Mouse (Mus musculus) yolk sac, embryonic 10.5 days (tissue): ENCODE data around the gene Fbxl17.

ENCODE experiments used
- DNase-seq: peaks from one replicate; pipeline ENCODE4 v3.0.0-alpha.2; 2017; ENCODE audit warnings: low spot score

Fbxl17 gene

DNA sequence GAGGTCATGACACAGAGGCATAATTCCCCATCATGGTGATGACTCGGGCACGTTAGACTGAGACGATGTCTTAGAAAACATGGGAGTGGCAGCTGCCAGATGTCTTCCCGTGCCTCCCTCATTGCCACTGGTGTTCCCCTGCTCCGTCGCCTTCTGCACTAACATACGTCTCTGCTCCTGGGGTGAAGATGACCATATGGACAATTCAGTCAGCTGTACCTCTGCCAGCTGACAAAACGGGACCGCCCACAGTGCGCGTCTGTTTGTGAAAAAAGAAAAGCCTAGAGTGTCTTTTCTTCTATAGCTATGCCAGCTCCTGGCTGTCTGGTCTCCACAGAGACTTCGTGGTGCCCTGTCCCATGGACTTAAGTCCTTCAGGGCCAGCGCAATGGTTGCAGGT is 334.0 kb downstream of the Fbxl17 start:
- DNase-seq: no peak

DNA sequence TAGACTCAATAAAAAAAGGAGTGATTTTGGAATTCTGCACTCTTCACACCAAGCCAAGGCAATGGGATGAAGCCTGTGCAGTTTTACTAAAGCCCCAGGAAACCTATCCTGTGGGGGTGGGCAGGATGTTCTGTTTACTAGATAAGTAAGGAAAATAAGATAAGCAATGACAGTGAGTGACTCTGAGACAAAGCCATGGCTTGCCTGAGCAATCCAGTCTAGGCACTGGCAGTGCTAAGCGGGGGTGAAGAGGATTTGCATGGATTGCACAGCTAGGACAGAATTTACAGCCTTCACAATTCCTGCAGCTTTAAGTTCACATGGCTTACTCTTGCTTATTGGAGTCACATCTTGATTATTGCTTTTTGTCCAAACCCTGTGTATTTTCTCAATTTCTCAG is 335.5 kb downstream of the Fbxl17 start:
- no peak for DNase-seq

DNA sequence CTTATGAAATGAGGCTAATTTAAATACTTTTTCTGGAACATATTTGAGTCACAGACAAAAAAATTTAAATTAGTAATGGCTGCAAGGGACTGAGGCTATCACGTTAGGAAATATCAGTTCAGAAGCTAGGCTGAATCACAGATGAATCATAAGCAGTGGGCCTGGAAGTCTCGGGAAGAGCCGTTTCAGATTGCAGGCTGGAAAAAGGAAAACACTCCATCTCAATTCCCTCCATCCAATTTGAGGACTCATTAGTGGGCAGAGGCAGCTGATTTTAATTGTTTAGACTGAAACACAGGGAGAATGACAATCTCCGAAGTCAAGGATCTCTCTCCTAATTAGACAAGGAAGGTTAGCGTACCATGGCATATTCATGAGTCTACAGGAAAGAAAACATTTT is 337.9 kb downstream of the Fbxl17 start:
- DNase-seq: no peak

DNA sequence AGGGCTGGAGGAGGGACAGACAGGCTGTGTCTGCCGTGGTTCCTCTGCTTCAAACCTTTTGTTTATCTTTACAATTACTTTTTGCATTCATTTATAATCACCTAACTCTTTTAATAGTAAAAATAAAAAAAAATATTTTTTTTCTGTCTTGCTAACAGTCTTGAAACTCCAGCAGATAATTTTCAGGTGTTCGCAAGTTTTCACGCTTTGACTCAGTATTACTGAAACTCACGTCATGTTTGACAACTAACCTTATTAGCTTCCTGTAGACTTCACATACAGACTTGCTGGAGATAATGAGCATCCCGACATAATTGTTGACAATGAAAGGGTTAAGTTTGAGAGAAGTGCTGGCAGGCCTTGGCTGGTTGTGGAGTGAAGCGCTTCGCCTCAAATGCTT is 340.6 kb downstream of the Fbxl17 start:
- no peak for DNase-seq

DNA sequence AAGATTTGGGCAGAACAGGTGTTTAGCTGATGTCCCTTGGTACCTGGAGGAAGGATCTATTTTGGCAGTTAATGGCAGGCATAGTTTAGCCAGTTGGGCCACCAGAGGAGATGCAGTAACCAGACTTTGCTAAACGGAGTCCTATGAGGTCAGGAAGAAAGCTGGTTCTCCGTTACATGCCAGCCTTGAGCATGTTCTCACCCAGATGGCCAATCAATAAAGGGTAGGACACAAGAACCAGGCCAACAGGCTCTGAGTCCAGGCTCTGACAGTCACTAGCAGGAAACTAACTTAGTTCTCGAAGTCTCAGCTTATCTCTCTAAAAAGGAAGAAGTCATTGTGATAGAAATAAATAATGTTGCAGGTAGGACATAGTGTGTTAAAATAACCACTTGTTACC is 341.4 kb downstream of the Fbxl17 start:
- DNase-seq: no peak

DNA sequence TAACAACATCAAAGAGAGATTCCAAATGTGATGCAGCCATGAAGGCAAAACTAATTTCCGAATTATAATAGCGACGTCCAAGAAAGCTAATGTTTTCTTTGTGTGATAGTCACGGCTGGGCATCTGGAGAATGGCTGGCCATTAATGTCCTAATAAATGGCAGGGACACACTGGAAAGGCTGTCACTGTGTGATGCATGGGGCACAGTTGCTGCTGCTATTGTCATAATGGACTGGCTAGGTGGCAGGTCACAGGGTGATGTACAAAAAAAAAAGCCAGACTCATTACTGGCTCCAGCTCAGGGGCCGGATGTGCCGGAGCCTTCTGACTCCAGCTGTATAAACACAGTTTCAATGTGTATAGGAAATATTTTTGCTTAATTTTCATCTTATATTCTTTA is 341.9 kb downstream of the Fbxl17 start:
- no peak for DNase-seq

DNA sequence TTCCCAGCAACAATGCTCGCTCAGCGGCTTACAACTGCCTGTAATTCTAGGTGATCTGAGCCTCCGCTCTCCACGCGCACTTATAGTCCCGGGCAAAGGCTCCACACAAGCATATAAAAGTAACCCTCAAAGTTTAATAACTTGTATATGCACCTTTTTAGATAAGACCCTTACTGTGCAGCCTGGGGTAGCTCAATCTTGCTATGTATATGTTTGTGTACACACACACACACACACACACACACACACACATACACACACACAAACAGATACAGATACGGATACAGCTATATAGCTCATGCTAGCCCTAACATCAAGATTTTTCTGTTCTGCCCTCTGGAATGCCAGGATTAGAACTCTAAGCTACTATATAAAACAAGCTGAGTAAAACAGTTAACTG is 342.8 kb downstream of the Fbxl17 start:
- DNase-seq: no peak

DNA sequence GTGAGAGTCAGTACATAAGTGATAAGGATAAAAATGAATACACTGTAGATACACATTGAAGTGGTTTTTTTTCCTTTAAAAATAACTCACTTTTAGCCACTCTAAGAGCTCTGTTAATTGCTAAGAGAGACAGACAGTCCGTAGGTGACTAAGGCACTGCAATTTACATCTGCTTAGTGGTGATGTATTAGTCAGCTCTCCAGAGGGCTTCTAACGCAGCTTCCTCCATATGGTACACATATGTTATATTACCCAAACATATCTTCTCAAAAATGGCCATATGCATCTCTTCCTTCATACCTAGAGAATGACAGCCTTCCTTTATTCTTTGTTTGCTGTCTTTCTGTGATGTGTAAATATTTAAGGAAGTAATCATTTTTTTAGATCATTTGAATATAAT is 353.3 kb downstream of the Fbxl17 start:
- no peak for DNase-seq

DNA sequence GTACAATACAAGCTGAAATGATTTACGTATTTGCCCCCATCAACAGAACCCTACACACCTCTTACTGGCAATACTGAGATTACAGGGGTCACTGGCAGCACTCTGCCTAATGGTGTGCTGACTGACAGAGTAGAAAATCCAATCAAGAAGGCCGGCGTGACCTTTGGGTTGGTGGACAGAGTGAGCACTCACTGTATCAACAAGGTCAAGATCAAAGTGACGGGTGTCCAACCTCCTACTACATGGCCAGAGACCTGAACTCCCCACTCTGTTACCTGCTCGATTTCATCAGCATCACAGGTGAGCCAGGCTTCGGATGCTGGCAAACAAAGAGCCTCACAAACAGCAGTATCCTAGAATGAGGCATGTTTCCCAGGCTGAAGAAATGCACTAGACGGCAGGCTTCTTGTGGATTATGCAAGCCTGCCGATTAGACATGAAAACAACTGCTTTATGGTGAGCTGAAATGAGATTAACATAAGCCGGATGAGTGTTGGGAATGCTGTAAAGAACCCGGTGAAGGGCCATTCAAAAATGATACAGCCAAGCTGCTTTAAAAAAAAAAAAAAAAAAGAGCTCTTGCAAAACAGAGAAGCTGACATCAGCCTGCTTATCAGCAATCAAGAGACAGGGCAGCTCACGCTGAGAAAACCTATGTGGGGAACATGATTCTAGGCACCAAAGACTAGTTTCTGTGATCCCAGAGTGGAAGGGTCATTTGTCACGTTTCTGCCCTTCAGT is 353.9 kb downstream of the Fbxl17 start:
- DNase-seq: no peak

DNA sequence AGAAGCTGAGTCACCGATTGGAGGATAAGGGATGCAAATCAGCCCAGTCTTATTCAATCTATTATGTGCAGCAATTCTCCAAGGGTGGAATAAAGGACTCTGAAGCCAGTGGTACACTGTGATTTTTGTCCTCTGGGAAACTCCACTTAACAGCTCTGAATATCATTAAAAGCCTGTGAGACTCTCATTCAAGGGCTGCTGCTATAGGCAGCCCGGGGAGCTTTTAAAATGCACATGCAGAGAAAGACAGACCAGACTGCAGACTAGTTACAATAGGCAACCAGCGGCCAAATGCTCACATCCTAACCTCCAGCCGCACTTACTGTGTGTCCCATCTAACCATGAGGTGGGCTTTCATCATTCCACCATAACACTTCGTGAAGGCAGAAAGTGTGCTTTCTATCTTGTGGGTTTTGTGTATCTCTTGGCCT is 354.5 kb downstream of the Fbxl17 start:
- no peak for DNase-seq

DNA sequence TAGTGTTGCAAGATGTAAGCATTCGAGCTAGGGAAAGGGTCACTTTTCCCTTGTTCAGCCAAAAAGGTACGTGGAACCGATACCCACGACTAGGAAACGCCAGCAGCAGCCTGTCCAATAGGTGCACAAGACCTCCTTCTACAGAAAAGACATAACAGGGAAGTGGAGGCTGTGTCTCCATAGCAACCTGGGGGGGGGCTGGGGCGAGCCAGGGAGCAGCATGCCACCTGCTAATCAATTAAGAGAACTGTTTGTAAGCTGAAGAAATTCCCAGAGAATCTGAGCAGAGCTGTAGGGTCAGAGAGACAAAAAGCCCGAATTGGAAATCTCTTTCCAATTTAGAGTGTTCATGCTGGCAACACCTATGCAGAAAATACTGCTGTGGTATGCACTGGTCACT is 356.0 kb downstream of the Fbxl17 start:
- no peak for DNase-seq

DNA sequence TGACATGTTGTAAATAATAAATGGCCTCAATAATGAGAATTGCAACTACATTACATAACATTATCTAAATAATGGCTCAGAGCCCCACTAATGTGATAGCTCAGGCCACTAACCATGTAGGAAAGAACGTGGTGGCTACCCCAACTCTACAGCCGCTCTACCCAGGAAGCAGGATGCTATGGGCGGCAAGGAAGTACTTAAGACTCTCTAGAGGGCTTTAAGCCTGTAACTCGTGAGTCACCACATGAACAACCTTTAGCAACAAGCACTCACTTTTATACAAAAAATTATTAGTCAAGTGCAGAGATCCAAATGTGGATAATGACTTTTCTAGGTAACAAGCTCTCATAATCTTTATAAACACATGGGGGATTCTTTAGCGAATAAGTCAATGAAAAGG is 365.0 kb downstream of the Fbxl17 start:
- no peak for DNase-seq

DNA sequence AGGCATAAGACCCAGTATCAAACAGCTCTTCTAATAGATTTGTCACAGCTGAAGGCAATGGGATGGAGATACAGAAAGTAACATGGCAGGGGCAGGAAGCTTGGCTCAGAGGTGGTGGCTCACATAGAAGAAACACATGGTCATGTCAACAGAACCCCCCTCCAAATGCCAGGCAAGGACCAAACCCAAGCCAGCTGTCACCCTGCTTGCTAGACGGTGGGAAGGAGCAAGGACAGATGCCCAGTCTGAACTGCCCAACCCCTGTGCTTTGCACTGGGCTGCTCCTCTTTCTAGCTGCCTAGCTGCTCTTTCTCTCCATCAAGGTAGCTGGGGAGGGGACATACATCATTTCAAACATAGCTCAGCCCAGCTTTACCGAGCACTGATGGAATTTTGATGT is 377.4 kb downstream of the Fbxl17 start:
- no peak for DNase-seq

DNA sequence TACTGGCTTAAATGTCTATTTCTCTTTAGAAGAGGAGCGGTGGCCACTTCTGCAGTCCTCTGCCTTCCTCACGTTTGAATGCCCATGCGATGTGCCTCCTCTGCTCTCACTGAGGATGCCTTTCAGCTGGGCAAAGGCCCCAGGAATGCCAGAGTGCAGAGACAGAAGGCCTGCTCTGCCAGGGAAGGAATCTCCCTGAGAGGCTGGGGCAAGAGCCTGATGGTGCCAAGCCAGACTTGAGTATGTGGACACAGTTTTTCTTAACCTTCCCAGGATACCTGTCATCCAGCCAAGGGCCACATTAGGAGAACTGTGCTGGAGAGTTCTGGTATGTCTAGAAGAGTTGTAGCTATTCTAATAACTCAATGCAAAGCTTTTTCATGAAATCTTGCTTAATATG is 380.1 kb downstream of the Fbxl17 start:
- no peak for DNase-seq

DNA sequence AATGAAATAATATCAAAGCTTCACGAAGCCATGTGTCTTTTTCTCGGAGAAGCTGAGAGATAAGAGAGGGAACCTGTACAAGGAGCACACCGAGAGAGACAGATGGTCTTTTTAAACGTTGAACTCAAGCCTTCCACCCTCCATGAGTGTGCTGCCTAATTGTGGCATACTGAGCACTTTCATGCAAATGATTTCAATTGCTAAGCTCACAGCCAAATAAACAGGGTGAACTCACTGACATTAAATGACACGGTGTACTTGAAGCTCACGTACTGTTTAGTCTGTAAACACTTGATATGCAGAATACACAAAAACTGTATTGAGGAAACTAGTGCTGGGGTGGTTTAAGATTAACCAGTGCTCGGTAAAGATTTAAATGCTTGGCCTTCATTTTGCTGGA is 380.7 kb downstream of the Fbxl17 start:
- no peak for DNase-seq

DNA sequence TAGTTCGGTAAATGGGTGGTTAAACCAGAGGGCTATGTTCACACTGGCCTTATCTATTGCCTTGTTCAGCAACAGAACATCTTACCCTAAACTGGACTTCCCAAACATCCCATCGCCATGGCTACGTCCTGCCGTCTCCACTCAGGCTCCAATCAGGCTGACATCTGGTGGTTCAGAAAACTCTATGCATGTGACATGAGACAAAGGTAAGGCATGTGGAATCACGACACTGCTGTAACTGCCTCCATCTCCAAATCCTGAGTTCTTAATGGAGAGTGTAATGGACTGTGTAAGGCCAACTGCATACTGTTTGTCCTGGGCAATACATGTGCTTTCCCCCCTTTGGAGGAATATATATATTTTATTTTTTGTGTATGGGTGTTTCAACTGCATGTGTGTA is 382.7 kb downstream of the Fbxl17 start:
- no peak for DNase-seq

DNA sequence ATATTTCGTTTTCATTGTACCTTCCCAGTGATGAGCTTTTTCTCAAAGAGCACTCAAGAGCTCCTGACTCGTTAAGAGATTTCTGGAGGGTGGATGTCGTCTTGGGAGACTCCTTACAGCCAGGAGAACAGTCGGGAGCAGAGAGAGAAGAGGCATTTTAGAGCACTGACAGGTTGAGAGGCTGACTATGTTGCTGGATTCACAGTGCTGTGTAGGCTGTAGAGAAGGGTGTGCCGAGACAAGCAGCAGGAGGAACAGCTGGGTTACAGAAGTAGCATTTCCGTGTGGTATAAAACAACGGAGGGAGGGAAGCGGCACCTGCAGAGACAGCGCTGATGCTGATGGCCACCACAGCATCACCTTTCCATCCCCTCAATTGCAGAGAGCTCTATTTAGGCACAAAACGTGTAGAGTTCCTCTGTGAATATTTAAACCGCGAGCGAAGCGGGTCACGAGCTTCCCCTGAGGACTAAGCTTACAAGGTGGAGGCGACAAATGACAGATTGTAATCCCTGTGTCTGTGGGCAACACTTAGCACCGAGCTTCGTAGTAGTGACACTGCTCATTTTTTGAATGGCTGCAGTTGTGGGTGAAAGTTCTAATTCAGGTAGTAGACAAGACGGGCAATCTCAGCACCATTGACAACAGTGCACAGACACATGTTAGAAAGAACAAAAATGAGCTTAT is 385.3 kb downstream of the Fbxl17 start:
- DNase-seq: no peak

DNA sequence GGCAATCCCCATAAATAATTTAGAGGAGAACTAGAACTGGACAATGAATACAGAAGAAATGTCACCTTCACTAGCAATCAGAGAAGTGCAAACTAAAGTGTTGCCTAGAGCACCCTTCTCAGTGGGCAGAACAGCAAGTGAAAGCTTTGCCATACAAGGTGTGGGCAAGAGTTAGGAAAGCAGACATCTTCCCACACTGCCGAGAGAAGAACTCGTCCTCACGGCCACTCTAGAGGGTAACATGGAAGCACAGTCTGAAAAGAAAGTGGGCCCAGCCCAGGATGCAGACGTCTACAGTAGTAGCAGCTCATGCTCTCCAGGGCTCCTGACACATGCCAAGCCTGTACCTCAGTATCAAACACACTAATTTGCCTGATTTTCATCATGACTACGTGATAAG is 387.0 kb downstream of the Fbxl17 start:
- no peak for DNase-seq

DNA sequence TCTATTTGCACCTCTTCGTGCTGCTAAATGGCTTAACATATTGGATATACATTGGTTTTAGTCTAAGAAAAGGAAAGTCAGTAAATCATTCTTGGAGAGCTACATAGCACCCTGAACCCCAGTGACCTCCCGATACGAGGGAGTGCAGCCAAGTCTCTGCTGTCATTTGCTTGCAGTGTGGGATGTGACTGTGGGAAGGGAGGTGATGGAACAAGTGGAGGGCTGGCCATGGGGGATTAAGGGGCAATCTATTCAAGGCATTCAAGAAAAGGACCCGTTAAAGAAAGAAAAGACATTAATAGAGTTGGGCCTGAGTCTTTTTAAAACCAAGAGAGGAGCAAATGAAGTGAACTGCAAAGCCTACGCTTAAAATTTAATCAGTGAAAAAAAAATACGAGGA is 388.8 kb downstream of the Fbxl17 start:
- DNase-seq: no peak

DNA sequence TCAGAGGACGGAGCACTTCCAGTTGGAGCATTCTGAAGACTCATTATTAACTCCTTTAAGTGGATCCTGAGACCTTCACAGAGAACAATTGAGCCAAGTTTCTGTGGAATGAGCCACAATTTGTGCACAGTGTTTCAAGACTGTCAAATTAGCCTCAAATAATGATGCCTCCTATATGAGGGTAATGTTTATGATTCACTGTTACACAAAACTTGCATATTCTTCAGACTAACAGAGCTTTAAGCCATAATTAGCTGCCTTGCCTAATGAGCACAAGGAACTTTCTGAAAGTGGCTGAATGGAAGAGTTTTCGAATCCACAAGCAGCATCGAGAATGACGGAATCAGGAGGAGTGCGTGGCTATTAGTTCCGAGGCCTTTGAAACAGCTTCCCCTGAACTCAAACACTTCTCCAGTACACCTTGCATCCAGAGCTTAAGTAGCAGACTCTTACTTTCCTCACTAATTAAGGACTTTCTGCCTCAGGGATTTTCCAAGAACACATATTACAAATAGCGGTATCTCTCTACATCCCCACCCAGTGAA is 389.5 kb downstream of the Fbxl17 start:
- DNase-seq: no peak

DNA sequence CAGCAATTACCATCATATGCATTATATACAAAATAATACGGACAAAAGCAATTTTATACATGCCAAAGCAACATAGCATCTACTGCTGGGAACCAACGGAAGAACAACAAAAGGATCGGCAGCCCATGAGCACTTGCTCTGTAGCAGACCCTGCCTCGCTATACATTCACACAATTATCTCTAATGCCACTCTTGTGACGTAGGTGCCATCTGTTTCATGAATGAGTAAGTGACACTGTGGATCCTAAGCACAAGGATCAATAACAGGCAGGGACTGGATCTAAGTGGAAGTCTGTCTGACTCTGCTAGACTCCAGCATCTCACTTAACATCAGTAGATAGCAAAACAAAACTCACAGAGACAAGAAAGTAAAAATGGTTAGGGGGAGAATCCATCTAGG is 391.8 kb downstream of the Fbxl17 start:
- DNase-seq: no peak

DNA sequence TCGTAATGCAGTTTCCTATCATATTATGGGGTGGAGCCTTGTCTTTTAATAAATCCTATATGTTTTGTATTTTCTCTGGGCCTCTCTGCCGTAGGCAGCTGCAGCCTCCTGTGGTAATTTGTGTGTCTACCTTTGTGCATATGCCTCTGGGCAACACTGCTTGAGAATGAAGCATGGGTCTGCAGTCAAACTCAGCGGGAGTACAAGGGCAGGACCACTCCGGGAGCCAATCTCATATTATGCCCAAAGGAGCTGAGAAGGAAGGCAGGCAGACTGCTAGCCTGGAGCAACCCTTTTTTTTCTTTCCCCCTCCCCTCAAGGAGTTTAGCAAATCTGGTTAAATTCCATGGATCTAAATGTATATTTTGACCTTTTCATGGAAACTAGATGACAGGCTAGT is 392.3 kb downstream of the Fbxl17 start:
- no peak for DNase-seq

DNA sequence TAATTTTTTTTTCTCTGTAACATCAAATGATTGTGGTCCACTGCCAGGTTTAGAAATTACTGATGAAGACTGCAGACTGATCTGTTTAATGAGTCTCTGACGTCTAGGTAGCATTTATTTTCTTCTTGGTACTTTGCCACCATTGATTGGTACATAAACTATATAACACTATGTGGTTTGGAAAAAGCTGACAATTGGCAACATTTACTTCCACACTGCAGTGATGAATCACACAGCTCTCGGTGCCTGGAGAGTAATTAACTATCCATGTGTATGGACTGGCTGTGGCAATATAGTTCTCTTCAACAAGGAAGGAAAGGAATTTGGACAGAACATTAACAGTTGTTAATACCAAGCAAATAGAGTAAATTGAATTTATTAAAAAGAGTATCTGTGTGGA is 404.3 kb downstream of the Fbxl17 start:
- no peak for DNase-seq

DNA sequence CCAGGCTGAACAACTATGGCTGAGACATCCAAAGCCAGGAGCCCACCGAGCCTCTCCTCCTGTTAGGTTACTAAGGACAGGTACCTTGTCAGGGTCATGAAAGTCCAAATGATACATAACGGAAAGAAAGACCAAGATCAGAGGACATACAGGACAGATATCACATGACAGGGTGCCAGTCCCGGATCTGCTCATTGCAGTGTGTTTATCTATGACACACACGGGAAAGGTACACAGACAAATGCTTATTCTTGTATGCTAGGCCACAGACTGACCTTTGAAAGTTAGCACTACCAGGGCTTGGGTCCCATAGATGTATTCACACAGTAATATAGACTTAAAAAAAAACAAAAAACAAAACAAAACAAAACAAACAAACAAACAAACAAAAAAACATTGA is 404.8 kb downstream of the Fbxl17 start:
- DNase-seq: no peak
